Mouse (Mus musculus) forebrain, embryonic 10.5 days (tissue): ENCODE results near the gene Adora1. TPM values are rescaled to one million over a fixed set of nuclear protein-coding genes. Genes with fewer than 3 reads are reported as not detected.

Experiments
- DNase-seq: peaks from one replicate; pipeline ENCODE4 v3.0.0-alpha.2; 2017; ENCODE audit warnings: low spot score; ENCODE audit errors: extremely low spot score
- H3K27ac ChIP-seq: fragments of 300-500 bp; sonication (generic); 2 replicates; pipeline ENCODE4 v1.5.1; 2016; ENCODE audit warnings: mild to moderate bottlenecking
- H3K27me3 ChIP-seq: fragments of 300-500 bp; sonication (generic); 2 replicates; pipeline ENCODE4 v1.6.1; 2016; ENCODE audit warnings: mild to moderate bottlenecking; ENCODE audit not compliant: poor library complexity, severe bottlenecking
- H3K36me3 ChIP-seq: fragments of 300-500 bp; sonication (generic); replicated peaks from 2 replicates; pipeline ENCODE4 v1.6.1; 2016; ENCODE audit warnings: mild to moderate bottlenecking, moderate library complexity
- H3K4me1 ChIP-seq: fragments of 300-500 bp; sonication (generic); 2 replicates; pipeline ENCODE4 v1.6.1; 2016
- H3K4me3 ChIP-seq: fragments of 300-500 bp; sonication (generic); 2 replicates; pipeline ENCODE4 v1.5.1; 2016; ENCODE audit warnings: mild to moderate bottlenecking, moderate library complexity
- H3K9me3 ChIP-seq: fragments of 300-500 bp; sonication (generic); 2 replicates; pipeline ENCODE4 v1.6.1; 2016; ENCODE audit warnings: mild to moderate bottlenecking, moderate library complexity
- WGBS: fragments of 180-500 bp; shearing (Covaris S2); methylation state at CpG from one replicate; pipeline ENCODE4 v1.1.7; 2016; 5-methylcytosine and 5-hydroxymethylcytosine counted together
- polyA plus RNA-seq: library from polyadenylated mRNA; unstranded; fragments of >200 nt; fragmentation: Nextera tagmentation; extraction: Ambion mirVana; gene quantifications from 2 replicates; pipeline ENCODE4 v1.2.1, GENCODE M21; 2016

Gene Adora1
- polyA plus RNA-seq, 1 experiment from 2014 or later: 0.14 TPM

GRCm38 (mm10) chr1:134194298-134195022 is 40.8 kb downstream of the Adora1 start:
- peaks cover 47% of the 10 kb centered on the region for H3K4me1 ChIP-seq
- H3K36me3 ChIP-seq: no peaks in the 10 kb centered on the region
- no peak for DNase-seq
- H3K27ac ChIP-seq: peak overlapping the region; percentile 53
- no peaks in the 10 kb centered on the region for H3K9me3 ChIP-seq
- no peak overlapping the region for H3K4me3 ChIP-seq
- 72% methylated on average over 16 of the region's 16 CpGs for WGBS
- H3K27me3 ChIP-seq: peaks cover 6% of the 10 kb centered on the region

GRCm38 (mm10) chr1:134193674-134194197 is 41.5 kb downstream of the Adora1 start:
- peaks cover 14% of the 10 kb centered on the region for H3K27me3 ChIP-seq
- peaks cover 53% of the 10 kb centered on the region for H3K4me1 ChIP-seq
- no peaks in the 10 kb centered on the region for H3K36me3 ChIP-seq
- no peak for DNase-seq
- 59% methylated on average over 7 of the region's 7 CpGs for WGBS
- H3K27ac ChIP-seq: peak overlapping the region; percentile 48
- H3K9me3 ChIP-seq: no peaks in the 10 kb centered on the region
- no peak overlapping the region for H3K4me3 ChIP-seq

- Histone ChIP-seq H3K36me3 (no peaks in the 10 kb centered on the region), H3K27me3 (peaks cover 20% of the 10 kb centered on the region), H3K27ac (peak within 1 kb of the TSS; percentile 53), H3K4me3 (no peak within 1 kb of the TSS), H3K9me3 (no peaks in the 10 kb centered on the region), H3K4me1 (peaks cover 55% of the 10 kb centered on the region)
- no peak for DNase-seq
- WGBS: 64% methylated on average over 1 of the region's 1 CpGs
Observed at GRCm38 (mm10) chr1:134193126-134193525, 42.1 kb downstream of the Adora1 start, which contains the start of gene Mybph. Gene Mybph (plus strand): TSS chr1:134193448.

- WGBS: 63% methylated on average over 4 of the region's 4 CpGs
- DNase-seq: no peak
- Histone ChIP-seq H3K36me3 (no peaks in the 10 kb centered on the region), H3K4me3 (no peak overlapping the region), H3K27me3 (peaks cover 24% of the 10 kb centered on the region), H3K9me3 (no peaks in the 10 kb centered on the region), H3K4me1 (peaks cover 48% of the 10 kb centered on the region), H3K27ac (no peak overlapping the region)
Observed at GRCm38 (mm10) chr1:134192024-134192423, 43.2 kb downstream of the Adora1 start.

- H3K4me3 ChIP-seq: no peak overlapping the region
- H3K27me3 ChIP-seq: peaks cover 24% of the 10 kb centered on the region
- no peak overlapping the region for H3K27ac ChIP-seq
- 83% methylated on average over 5 of the region's 5 CpGs for WGBS
- no peak for DNase-seq
- peaks cover 45% of the 10 kb centered on the region for H3K4me1 ChIP-seq
- no peaks in the 10 kb centered on the region for H3K9me3 ChIP-seq
- H3K36me3 ChIP-seq: no peaks in the 10 kb centered on the region
Observed at GRCm38 (mm10) chr1:134191192-134191591, 44.0 kb downstream of the Adora1 start.

DNA sequence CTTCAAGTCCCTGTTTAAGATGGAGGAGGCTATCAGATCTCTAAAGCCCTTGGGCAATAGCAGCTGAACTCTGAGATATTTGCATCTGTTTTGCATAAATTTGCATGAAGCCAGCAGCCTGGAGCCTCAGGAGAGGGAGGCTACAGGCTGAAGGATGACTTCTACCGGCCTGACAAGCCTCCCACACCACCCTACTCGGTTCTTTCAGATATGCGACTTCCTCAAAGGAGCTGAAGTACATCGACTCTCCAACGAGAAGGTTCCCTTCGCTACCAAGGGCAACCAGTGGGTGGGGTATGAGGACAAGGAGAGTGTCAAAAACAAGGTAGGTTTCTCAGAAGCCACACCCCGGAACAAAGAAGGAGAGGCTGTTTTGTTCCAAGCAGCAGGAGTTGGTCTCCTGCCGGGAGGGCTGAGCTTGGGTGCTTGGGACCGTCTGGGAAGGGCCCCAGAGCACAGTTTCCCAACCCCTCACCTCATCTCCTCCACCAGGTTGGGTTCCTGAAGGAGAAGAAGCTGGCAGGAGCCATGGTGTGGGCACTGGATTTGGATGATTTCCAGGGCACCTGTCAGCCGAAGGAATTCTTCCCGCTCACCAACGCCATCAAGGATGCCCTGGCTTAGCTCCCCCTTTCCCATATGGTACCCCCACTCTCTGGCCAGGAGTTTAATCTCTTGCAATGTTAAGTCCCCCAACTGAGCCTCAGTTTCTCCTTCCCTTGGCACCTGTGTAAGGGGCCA is 46.1 kb downstream of the Adora1 start:
- H3K27ac ChIP-seq: no peak overlapping the region
- WGBS: 27% methylated on average over 12 of the region's 12 CpGs
- H3K36me3 ChIP-seq: no peaks in the 10 kb centered on the region
- H3K9me3 ChIP-seq: no peaks in the 10 kb centered on the region
- DNase-seq: no peak
- peaks cover 24% of the 10 kb centered on the region for H3K27me3 ChIP-seq
- H3K4me3 ChIP-seq: no peak overlapping the region
- peaks cover 25% of the 10 kb centered on the region for H3K4me1 ChIP-seq

DNA sequence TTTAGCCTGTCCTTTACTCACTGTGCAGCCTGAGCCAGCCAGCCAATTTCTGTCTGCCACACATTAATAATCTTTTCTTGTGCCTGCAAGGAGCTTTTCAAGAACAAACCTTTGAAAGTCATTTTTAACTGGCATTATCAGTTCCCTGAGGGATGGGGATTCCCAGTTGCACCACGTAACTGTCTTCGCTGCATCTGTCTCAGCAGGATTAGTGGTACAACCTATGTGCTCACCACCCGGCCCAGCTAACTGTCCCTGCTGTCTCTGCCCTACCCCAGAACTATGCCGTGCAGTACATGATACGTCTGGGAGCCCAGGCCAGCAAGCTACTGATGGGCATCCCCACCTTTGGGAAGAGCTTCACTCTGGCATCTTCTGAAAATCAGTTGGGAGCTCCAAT is 47.0 kb downstream of the Adora1 start:
- Histone ChIP-seq H3K9me3 (no peaks in the 10 kb centered on the region), H3K36me3 (no peaks in the 10 kb centered on the region), H3K4me3 (no peak overlapping the region), H3K27me3 (peaks cover 24% of the 10 kb centered on the region), H3K4me1 (peaks cover 16% of the 10 kb centered on the region), H3K27ac (no peak overlapping the region)
- WGBS: 85% methylated on average over 5 of the region's 5 CpGs
- no peak for DNase-seq

- Histone ChIP-seq H3K4me3 (no peak overlapping the region), H3K4me1 (peaks cover 26% of the 10 kb centered on the region), H3K9me3 (no peaks in the 10 kb centered on the region), H3K27ac (no peak overlapping the region), H3K36me3 (no peaks in the 10 kb centered on the region), H3K27me3 (peaks cover 35% of the 10 kb centered on the region)
- 87% methylated on average over 4 of the region's 4 CpGs for WGBS
- no peak for DNase-seq
Observed at GRCm38 (mm10) chr1:134184089-134184488, 51.1 kb downstream of the Adora1 start.

- peaks cover 32% of the 10 kb centered on the region for H3K27me3 ChIP-seq
Observed at GRCm38 (mm10) chr1:134182025-134182424, 53.2 kb downstream of the Adora1 start, which contains the start of gene Chil1. Gene Chil1 (plus strand): TSS chr1:134182176.

GRCm38 (mm10) chr1:134177976-134178375 is 57.3 kb downstream of the Adora1 start:
- H3K4me3 ChIP-seq: no peak overlapping the region
- H3K36me3 ChIP-seq: no peaks in the 10 kb centered on the region

More at GRCm38 (mm10) chr1:134182025-134182424, 53.2 kb downstream of the Adora1 start, which contains the start of gene Chil1:
- Histone ChIP-seq H3K27ac (peak within 1 kb of the TSS; percentile 30; the same call in 1 of the 2 replicates), H3K36me3 (no peaks in the 10 kb centered on the region), H3K9me3 (no peaks in the 10 kb centered on the region), H3K4me1 (peaks cover 29% of the 10 kb centered on the region), H3K4me3 (no peak within 1 kb of the TSS)
- DNase-seq: no peak
- WGBS: 46% methylated on average over 4 of the region's 4 CpGs

DNA sequence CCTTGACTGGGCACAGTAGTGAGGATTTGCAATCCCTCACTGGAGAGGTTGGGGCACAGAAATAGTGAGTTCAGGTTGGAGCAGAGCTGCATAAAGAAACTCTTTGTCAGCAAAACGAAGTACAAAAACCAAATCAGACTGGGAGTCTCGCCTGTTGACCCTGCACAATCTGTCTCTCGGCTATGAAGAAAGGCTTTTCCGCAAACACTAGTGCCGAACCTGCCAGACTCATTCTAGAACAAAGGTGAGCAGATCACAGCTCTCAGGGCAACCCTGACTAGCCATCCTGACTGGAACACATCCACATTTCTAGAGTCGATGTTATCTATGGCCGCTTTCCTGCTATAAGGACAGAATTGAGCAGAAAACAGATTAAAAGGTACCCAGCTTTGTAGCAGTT is 62.1 kb downstream of the Adora1 start:
- DNase-seq: no peak
- Histone ChIP-seq H3K4me3 (no peak overlapping the region), H3K27ac (no peak overlapping the region), H3K36me3 (no peaks in the 10 kb centered on the region), H3K4me1 (0 out of 2 replicates have a peak, but pooled peaks cover 5% of the 10 kb centered on the region), H3K27me3 (peaks cover 19% of the 10 kb centered on the region), H3K9me3 (no peaks in the 10 kb centered on the region)
- 68% methylated on average over 7 of the region's 7 CpGs for WGBS

More at GRCm38 (mm10) chr1:134177976-134178375, 57.3 kb downstream of the Adora1 start:
- H3K9me3 ChIP-seq: no peaks in the 10 kb centered on the region
- DNase-seq: no peak
- peaks cover 34% of the 10 kb centered on the region for H3K4me1 ChIP-seq
- no peak overlapping the region for H3K27ac ChIP-seq
- peaks cover 40% of the 10 kb centered on the region for H3K27me3 ChIP-seq
- 89% methylated on average over 5 of the region's 5 CpGs for WGBS

- no peaks in the 10 kb centered on the region for H3K36me3 ChIP-seq
- DNase-seq: no peak
- no peaks in the 10 kb centered on the region; the same call in 1 of the 2 replicates for H3K9me3 ChIP-seq
- 92% methylated on average over 8 of the region's 8 CpGs for WGBS
- peaks cover 11% of the 10 kb centered on the region for H3K4me1 ChIP-seq
- no peak overlapping the region for H3K4me3 ChIP-seq
- H3K27ac ChIP-seq: no peak overlapping the region
- H3K27me3 ChIP-seq: no peaks in the 10 kb centered on the region; the same call in 1 of the 2 replicates
Observed at GRCm38 (mm10) chr1:134168985-134169697, 66.1 kb downstream of the Adora1 start.
